Mouse (Mus musculus): ENCODE results near the gene Tph2. TPM values are rescaled to one million over a fixed set of nuclear protein-coding genes. Genes with fewer than 3 reads are reported as not detected.

Tph2 gene
- total RNA-seq, 2 experiments from 2014 or later: not detected

DNA sequence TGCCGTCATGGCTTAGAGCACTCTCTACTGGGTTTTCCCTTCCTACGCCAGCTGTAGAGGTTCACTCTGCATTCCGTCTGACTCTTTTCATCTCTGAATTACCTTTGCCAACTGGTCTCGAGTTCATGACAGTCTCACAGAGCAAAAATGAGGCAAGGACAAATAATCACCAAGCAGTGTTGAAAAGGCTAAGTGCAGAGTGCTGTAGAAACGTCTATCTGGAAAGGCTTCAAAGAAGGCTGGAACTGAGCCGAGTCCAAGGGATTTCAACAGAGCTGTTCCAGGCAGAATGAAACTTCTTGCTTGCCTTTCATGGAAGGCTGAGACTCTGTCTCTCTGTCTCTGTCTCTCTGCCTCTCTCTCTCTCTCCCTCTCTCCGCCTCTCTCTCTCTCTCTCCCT lies 47.8 kb downstream of the Tph2 start:
- DNase-seq: no peak

DNA sequence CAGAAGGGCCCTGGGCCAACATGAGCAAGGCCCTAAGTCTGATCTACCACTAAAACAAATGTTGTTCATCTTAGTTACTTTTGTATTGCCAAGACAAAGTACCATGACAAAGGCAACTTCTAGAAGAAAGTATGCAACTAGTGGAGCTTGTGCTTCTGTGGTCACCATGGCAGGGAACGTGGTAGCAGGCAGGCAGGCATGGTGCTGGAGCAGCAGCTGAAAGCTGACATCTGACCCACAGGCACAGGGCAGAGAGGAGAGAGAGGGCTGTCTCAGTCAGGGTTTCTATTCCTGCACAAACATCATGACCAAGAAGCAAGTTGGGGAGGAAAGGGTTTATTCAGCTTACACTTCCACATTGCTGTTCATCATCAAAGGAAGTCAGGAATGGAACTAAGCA lies 56.9 kb downstream of the Tph2 start:
- no peak for DNase-seq

DNA sequence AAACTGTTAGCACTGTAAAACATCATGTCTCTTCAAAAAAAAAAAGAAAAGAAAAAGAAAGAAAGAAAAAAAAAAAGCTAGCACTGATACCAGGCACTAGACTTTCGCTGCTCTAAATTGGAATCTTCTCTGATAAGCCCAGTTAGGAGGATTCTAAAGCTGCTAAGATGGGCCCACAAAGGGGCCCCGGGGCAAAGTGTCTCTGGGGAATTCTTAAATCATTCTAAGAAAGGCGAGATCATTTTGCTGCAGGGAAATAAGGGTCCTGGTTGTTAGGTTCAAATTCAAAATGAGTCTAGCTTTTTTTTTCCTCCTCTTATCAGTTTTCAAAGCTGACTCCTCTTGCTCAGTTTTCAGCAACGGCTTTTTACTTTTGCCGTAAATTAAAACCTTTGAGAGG lies 59.3 kb downstream of the Tph2 start:
- DNase-seq: no peak

DNA sequence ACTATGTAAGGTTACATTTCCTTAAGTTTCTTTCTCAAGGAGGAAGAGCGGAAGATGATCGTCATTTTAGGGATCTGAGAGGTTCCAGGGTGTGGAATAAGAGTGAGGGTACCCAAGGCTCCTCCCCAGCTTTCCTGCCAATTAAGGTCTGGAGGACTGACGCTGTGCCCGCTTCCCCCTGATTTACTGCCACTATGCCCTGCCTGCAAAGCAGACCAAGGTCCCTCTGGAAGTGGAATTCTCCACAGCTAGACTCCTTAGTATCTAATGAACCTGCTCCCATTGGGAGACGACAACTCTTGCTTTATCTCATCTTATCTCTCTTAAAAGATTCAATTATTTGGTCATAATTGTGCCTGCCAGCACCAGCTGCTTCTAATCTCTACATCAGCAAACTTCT lies 59.8 kb downstream of the Tph2 start:
- no peak for DNase-seq

DNA sequence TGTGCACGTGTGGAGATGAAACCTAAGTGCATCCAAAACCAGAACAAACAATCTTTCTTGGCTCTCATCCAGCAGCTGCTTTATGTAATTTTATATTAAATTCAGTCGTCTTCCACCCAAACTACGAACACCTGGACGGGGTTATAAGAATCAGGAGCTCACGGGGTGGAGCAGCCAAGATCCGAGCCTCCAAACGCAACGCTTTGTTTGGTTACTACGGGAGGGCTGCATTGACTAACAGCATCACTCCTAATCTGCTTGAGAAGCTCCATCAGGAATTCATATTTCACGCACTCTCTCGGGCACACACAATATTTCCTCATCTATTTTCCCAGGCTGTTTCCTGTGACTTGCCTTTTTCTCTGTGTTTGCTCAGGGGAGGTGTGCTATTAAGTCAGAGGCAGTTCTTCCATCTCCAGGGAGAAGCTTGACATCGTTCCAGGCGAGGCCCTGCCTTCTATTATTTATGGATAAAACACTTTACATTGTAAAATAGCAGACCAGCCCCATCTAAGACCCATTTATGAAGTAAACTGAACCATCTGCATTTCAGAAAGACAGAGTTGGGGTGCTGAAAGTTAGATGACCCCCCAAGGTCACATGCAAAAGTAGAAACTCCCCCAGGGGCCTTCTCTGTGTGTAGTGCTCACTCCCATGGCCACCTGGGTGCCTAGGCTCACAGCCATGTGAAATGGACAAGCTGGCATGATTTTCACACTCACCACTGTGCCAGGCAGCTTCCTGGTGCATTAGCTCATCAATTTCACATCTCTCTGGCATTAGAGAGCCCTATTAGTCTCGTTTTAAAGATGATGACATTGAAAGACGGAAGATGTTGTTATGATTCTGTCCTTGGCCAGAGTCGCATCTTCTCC lies 76.9 kb downstream of the Tph2 start:
- DNase-seq: no peak

DNA sequence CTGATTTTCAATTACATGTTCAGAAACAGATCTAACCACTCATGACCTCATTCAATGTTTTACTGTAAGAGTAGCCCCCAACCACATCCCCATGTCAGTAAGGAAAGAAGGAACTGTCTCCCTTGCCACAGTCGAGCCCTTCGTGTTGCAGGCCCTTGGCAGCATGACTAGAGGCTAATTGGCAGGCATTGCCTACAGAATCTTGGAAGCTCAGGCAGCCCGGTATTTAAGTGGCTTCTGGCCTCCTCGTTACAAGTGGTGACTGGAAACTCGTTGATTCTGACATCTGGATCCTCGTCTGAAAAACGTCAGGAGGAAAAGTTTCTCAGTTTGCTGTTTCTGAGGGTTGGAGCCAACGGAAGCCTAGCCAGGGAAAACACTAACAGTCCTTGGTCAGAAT lies 80.6 kb downstream of the Tph2 start:
- peak; percentile 13 for DNase-seq

DNA sequence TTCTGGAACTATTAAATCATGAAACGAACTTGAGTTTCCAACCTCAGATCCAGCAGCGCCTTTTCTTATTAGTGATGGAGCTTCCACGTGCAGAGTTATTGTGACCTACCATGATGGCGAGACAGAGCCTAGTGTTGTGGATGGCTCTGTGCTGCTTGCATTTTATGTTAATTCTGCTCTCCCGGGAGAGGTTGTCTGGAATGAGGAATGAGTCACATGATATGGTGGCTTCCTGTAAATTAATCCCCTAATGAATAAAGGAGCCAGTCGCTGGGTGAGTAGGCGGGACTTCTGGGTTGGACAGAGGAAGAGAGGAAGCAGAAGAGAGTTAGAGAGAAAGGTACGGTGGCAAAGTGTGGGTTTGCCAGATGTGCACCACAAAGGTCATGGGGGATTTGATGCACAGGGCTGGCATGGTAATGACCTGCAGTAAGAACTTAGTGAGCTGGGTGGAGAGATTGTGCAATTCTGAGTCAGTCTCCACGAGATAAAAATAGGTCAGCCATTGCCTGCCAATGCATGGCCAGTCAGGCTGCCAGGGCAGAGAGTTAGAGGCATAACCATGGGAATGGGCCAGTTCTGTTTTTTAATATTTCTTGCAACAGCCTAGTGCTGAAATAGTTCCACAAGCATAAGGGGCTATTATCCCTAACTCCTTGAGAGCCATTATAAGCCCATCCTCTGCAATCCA lies 84.8 kb downstream of the Tph2 start:
- DNase-seq: peak; percentile 31

DNA sequence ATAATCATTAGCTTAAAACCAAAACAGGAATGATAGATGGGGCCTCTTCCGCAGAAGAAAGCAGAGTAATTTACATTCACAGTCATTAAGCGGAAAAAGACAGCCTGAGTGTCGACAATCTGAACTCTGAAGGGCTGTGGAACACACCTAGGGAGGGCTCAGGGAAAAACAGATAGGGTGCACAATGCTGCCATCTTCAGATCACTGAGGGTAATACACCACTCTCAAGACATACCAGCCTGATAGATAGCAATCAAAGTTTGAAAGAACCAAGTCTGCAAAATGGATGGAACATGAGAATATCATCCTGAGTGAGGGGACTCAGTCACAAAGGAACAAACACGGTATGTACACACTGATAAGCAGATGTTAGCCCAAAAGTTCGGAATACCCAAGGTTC lies 87.7 kb downstream of the Tph2 start:
- DNase-seq: no peak

DNA sequence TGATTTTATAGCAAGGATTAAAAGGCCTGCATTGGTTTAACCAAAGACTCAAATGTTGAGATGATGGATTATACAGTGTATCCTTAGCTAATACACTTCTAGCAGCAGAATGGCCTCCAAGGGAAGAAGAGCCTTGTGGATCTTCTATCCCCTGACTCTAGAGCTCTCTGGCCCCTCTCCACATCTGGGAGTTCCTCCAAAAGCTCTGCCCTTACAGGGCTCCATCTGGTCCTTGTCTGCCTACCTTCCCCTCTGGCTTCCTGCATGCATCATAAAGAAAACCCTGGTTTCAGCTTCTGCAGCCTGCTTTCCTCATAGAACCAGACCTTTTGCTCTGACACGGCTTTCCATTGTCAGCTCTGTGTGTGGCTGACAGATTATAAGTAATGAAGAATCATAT lies 88.6 kb downstream of the Tph2 start:
- DNase-seq: no peak

DNA sequence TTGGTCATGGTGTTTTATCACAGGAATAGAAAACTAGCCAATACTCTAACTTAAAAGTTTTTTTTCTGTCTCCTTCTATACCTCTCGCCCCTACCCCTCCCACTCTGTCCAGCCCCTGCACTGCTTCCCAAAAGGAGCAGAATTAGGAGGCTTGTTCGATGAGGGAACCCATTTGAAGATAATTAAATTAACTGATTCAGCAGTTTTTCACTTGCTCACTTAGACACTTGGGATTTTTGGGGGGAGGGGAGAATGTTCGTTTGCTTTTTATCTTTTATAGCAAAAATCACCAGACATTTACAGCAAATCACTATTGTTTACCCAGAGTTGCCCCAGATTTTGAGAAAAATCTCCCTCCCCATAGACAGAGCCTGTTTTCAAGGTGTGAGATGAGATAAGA lies 106.6 kb downstream of the Tph2 start:
- no peak for DNase-seq

DNA sequence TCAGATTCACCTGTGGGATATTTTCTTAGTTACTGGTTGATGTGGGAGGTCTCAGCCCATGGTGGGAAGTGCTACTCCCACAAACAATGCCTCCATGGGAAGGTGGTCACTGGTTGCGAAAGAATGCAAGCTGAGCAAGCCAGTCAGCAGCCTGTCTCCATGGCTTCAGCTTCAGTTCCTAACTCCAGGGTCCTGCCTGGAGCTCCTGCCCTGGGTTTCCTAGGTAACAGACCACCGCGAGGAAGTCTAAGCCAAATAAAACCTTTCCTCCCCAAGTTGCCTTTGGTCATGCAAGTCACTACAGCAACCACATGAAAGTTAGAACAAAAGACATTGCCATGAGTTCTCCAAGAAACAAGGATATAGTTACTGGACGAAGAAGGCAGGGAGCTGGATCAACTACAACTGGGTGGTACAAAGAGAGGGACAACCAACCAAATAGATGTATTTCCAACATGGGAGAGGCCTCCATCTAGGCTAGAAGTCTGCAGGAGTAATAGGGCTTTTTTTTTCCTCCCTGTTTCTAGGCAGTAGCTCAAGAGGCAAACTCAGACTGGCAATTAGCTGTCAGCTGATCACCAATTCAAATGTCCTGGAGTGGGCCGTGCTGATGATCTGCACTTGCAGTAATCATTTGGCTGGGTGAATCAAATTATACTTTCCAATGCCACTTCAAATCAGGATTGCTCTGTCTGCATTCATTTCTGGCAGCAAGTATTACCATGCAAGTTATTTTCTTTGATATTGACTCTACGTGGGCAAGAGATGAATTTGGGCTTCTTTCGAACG lies 115.5 kb downstream of the Tph2 start:
- no peak for DNase-seq

DNA sequence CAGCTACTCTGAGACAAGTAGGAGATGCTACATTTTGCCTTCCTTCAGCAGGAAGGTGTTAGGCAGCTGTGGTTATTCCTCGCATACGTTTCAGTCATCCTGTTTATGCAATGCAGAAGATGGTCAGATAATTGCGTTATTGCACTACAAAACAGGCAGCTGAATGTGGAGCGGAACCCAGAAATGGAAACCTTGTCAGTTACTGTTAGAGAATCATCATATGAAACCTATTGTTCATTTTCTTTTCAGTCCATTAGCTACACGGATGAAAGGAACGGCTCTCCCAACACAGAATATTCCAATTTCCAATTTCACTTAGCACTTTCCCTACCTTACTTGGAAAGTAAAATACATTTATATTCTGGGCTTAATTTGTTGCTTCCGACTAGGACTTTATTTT lies 120.9 kb downstream of the Tph2 start:
- DNase-seq: no peak

DNA sequence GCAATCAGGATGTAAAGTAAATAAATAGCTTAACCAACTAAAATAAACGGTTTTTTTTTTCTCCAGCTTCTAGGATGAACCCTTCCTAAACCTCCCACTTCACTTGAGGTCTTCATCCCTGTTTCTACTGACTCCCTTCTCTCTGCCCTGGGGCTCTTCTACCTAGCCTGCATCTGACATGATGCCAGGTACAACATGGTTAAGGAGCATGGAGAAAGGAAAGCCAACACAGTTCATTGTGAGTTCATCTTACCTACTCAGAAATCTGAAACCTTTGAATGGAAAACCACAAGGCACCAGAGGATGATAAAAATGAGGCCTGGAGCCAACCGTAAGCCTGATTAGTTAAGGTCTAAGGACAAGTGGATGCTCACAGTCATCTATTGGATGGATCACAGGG lies 123.3 kb downstream of the Tph2 start:
- DNase-seq: no peak

DNA sequence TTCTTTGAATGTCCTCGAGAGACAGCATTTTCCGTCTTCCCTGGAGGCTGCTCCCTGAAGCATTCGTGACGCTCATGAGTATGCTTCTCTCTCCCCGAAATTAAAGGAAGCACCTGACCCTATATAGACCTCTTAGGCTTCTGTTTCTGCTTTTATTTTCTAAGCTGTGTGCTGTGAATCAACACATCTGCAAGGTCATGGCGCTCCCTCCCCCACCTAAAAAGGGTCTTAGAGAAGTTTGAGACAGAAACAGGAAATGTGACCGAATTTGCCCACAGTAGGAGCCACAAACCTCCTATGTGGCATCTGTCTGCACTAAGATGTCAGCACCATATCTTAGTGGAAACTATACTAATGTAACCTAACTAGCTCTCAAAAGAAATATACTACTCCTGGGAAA lies 124.1 kb downstream of the Tph2 start:
- DNase-seq: no peak

DNA sequence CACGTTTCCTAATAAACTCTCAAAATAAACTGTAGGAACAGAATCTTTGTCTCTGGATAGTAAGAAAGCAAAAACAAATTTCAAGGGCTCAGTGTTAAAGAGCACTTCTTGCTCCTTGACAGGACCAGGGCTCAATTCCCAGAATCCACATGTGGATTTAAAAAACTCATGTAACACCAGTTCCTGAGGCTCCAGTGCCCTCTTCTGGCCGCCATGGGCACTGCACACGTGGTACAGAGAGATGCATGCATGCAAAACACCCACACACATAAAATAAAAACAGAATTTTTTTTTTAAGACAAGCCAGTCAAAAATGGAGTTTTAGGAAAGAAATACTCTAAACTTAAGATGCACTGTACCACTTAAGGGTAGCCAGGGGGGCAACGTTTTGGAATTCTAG lies 133.2 kb downstream of the Tph2 start:
- DNase-seq: no peak

DNA sequence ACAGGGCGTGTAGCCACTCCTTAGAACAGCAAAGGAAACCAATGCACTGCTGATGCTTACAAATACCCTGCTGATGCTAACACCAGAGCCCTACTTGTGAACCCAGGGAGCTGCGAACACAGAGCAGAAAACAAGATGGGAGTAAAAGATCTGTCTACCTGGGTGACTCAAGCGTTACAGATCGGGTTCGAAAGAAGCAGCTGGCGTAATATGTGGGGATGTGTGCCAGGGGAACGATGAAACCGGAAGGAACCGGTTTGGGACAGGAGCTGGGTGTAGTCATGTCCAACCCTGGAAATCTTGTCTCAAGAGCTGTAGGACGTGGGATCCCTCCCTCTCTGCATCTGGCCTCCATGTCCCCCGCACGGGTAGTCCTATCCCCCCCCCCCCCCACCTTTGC lies 134.1 kb downstream of the Tph2 start:
- no peak for DNase-seq

DNA sequence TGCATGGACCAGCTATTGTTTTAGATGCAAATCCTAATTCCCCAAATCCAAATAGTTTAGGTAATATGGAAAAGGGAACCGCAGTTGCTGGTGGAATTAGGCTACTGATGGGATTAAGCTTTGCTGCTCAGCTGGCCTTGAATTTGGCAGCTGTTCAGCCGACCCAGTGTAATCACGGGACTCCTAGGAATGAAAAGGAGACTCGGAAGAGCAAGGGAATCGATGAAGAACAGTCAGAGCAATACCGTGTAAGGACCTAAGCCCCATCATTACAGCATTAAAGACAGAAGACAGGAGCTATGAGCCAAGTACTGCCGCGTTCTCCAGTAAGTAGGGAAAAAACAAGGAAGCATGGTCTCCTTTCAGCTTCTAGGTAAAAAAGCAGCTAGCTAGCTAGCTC lies 134.6 kb downstream of the Tph2 start:
- no peak for DNase-seq

DNA sequence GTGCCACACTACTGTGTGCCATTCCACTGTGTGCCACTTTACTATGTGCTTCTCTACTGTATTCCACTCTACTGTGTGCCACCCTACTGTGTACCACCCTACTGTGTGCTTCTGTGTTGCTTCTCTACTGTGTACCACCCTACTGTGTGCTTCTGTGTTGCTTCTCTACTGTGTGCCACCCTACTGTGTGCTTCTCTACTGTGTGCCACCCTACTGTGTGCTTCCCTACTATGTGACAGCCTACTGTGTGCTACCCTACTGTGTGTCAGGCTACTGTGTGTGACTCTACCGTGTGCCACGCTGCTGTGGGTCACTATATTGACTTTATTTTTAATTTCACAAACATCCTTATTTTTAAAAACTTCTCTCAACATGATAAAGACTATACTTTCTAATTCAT lies 136.3 kb downstream of the Tph2 start:
- DNase-seq: no peak

DNA sequence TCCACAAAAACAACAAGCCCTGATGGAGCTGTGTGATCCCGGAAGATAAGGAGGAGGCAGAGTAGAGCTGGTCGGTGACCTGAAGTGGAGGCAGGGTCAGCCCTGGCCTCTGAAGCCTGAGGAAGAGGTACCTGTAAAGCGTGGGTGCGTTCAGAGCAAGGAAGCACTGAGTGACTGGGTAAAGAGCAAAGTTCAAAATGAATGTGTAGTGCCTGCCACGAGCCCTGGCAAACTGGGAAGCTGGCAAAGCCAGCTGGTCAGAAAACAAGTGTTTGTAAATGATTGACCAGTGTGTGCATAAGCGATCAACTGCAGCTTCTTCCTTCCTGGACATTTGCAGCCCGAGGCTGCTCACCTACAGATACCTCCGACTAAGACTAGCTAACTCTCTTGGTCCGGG lies 149.1 kb downstream of the Tph2 start:
- DNase-seq: no peak
